Mouse (Mus musculus) erythroblast, embryonic 14.5 days (primary cell): ENCODE results near the gene Efna5.

Experiments used
- GATA1 ChIP-seq: IDR thresholded peaks from 2 replicates; pipeline ENCODE4 v1.6.1; 2012; ENCODE audit warnings: low read length, inconsistent platforms, mixed read lengths
- TAL1 ChIP-seq: IDR thresholded peaks from 3 replicates; pipeline ENCODE4 v1.6.1; 2012; ENCODE audit warnings: low read length, inconsistent platforms, mixed read lengths

DNA sequence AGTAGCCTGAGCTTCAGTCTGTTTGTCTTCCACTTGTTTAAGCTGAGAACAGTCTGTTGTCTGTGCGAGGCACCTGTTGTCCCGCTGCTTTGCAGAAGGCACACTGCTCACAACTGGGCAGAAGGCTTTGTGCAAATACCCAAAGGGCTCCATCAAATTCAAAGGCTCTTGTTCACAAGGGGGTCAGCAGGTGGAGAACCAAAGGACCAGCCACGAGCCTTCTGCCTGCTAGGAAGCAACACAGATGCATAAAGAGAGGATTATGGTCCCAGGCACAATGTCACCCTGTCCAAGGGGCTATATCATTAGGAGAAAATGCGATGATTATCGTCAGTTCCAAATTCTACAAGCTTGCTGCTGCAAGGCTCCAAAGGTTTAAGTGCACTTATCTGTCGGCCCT, 141.1 kb downstream of the Efna5 start:
- no peak for TF ChIP-seq GATA1
- TF ChIP-seq TAL1, result no peak
